ENCODE assay signal across 12 mouse cellular contexts in genomic region chr5:30615416-30615815, GRCm38 (mm10). TPM values are rescaled to one million over a fixed set of nuclear protein-coding genes. Genes with fewer than 3 reads are reported as not detected.
DNase-seq lines count a peak whose midpoint lies in the region; ATAC-seq and TF ChIP-seq lines count a peak whose summit lies in the region.
"Had no signal": no experiment of that assay in that cellular context is flagged by ENCODE, and none has a peak within 500 bp of the region (broad histone marks: within the 10 kb centered on the region; RNA-seq: fewer than 3 reads in every experiment).

No protein-coding gene starts in this region.

- no peak overlapping the region for H3K9ac ChIP-seq in heart, postnatal 0 days (replicated peaks; ENCODE audit: low read depth, low read length)
- H3K9ac ChIP-seq in lung, embryonic 14.5 days: no peak overlapping the region
- H3K9ac ChIP-seq in forebrain, embryonic 15.5 days (replicated peaks): no peak overlapping the region
- H3K9ac ChIP-seq: embryonic facial prominence, embryonic 13.5 days; midbrain, embryonic 12.5 days; neural tube, embryonic 15.5 days had no signal

- H3K9me3 ChIP-seq in heart, postnatal 0 days (replicated peaks; ENCODE audit: control insufficient read depth, low read length): no peaks in the 10 kb centered on the region
- no peaks in the 10 kb centered on the region for H3K9me3 ChIP-seq in lung, embryonic 14.5 days (ENCODE audit: low read depth, low read length)
- no peaks in the 10 kb centered on the region for H3K9me3 ChIP-seq in forebrain, embryonic 15.5 days
- H3K9me3 ChIP-seq: embryonic facial prominence, embryonic 13.5 days; hindbrain, embryonic 10.5 days; midbrain, embryonic 12.5 days; neural tube, embryonic 15.5 days had no signal

- DNase-seq in ovary, postnatal 36 days (ENCODE audit: low spot score): peak; percentile 36
- no peak for DNase-seq in ovary, postnatal 10 days (ENCODE audit: low spot score)
- DNase-seq in heart, postnatal 0 days (ENCODE audit: low spot score): no peak
- peak; percentile 65 for DNase-seq in lung, embryonic 14.5 days
- no peak for DNase-seq in gastrocnemius, postnatal 4 days (ENCODE audit: low spot score in 2 of 2)
- DNase-seq in thymus, postnatal 14 days: no peak
- DNase-seq: right cerebral cortex, postnatal 25 days had no signal

- ATAC-seq in heart, postnatal 0 days (ENCODE audit: insufficient read depth, low read depth): no peak
- ATAC-seq in lung, embryonic 14.5 days (ENCODE audit: insufficient read depth): no peak
- ATAC-seq in forebrain, embryonic 15.5 days (replicated peaks): no peak

- no peak overlapping the region for H3K4me2 ChIP-seq in heart, postnatal 0 days (ENCODE audit: low read depth, low read length)
- no peak overlapping the region for H3K4me2 ChIP-seq in lung, embryonic 14.5 days
- H3K4me2 ChIP-seq in forebrain, embryonic 15.5 days (replicated peaks): no peak overlapping the region
- H3K4me2 ChIP-seq: embryonic facial prominence, embryonic 13.5 days; midbrain, embryonic 12.5 days; neural tube, embryonic 15.5 days had no signal

- peaks cover 46% of the 10 kb centered on the region for H3K4me1 ChIP-seq in heart, postnatal 0 days (ENCODE audit: control insufficient read depth, insufficient read depth)
- peaks cover 31% of the 10 kb centered on the region for H3K4me1 ChIP-seq in lung, embryonic 14.5 days (ENCODE audit: insufficient read depth)
- H3K4me1 ChIP-seq in forebrain, embryonic 15.5 days: peaks cover 3% of the 10 kb centered on the region; the same call in 1 of the 2 replicates

- H3K27me3 ChIP-seq in heart, postnatal 0 days (ENCODE audit: control insufficient read depth, insufficient read depth, low read length): no peaks in the 10 kb centered on the region
- H3K27me3 ChIP-seq in lung, embryonic 14.5 days (ENCODE audit: insufficient read depth, low read length): no peaks in the 10 kb centered on the region
- H3K27me3 ChIP-seq in forebrain, embryonic 15.5 days: peaks cover under 1% of the 10 kb centered on the region; the same call in 1 of the 2 replicates

- TF ChIP-seq EP300 in heart, postnatal 0 days (IDR thresholded peaks at IDR 0.05; ENCODE audit: low read depth): no peak

- no peak overlapping the region for H3K4me3 ChIP-seq in heart, postnatal 0 days (ENCODE audit: low read depth, low read length)
- no peak overlapping the region for H3K4me3 ChIP-seq in lung, embryonic 14.5 days (ENCODE audit: low read depth, low read length)
- no peak overlapping the region for H3K4me3 ChIP-seq in forebrain, embryonic 15.5 days
- H3K4me3 ChIP-seq: embryonic facial prominence, embryonic 13.5 days; hindbrain, embryonic 10.5 days; midbrain, embryonic 12.5 days; neural tube, embryonic 15.5 days had no signal

- no peak for TF ChIP-seq CTCF in heart, postnatal 0 days (IDR thresholded peaks at IDR 0.05; ENCODE audit: low read depth)
- TF ChIP-seq CTCF in lung, embryonic 14.5 days (IDR thresholded peaks at IDR 0.05; ENCODE audit: low read depth): no peak

- H3K36me3 ChIP-seq in heart, postnatal 0 days (replicated peaks; ENCODE audit: control insufficient read depth, insufficient read depth, low read length): no peaks in the 10 kb centered on the region
- no peaks in the 10 kb centered on the region for H3K36me3 ChIP-seq in lung, embryonic 14.5 days (ENCODE audit: insufficient read depth)
- no peaks in the 10 kb centered on the region for H3K36me3 ChIP-seq in forebrain, embryonic 15.5 days
- H3K36me3 ChIP-seq: embryonic facial prominence, embryonic 13.5 days; hindbrain, embryonic 10.5 days; midbrain, embryonic 12.5 days; neural tube, embryonic 15.5 days had no signal

- WGBS in heart, postnatal 0 days: 21% methylated on average over 6 of the region's 6 CpGs
- 24% methylated on average over 6 of the region's 6 CpGs for WGBS in lung, embryonic 14.5 days
- 47% methylated on average over 6 of the region's 6 CpGs for WGBS in forebrain, embryonic 15.5 days

- peak overlapping the region; percentile 92 for H3K27ac ChIP-seq in heart, postnatal 0 days (ENCODE audit: low read depth)
- peak overlapping the region; percentile 73; the same call in 1 of the 2 replicates for H3K27ac ChIP-seq in lung, embryonic 14.5 days (ENCODE audit: low read depth)
- no peak overlapping the region for H3K27ac ChIP-seq in forebrain, embryonic 15.5 days (replicated peaks)
- H3K27ac ChIP-seq: embryonic facial prominence, embryonic 13.5 days; hindbrain, embryonic 10.5 days; midbrain, embryonic 12.5 days; neural tube, embryonic 15.5 days had no signal

RNA-seq across cellular contexts. Expression of gene Kcnk3, which starts 27.4 kb away (rescaled TPM):
- 55.5 and 70.0 TPM in 2 replicates for total RNA-seq in heart, postnatal 0 days (2014; rRNA removed; ENCODE audit: low replicate concordance)
- 36.4 and 45.3 TPM in 2 replicates for polyA plus RNA-seq in heart, postnatal 0 days (2015; fragmentation: Nextera tagmentation; extraction: Ambion mirVana)
- 29.9 and 30.3 TPM in 2 replicates for polyA plus RNA-seq in lung, embryonic 14.5 days (2014; fragmentation: Nextera tagmentation; extraction: Ambion mirVana)
- total RNA-seq in gastrocnemius, postnatal 4 days (2021): 1 to 10 TPM; 2.1 to 3.3 TPM
- polyA plus RNA-seq in forebrain, embryonic 15.5 days (2015; fragmentation: Nextera tagmentation; extraction: Ambion mirVana): 2.3 and 3.1 TPM in 2 replicates

RNA-seq across cellular contexts. Expression of gene Slc35f6, which starts 32.3 kb away (rescaled TPM):
- total RNA-seq in heart, postnatal 0 days (2014; rRNA removed; ENCODE audit: low replicate concordance): 61.3 and 86.8 TPM in 2 replicates
- 30.5 and 31.7 TPM in 2 replicates for polyA plus RNA-seq in heart, postnatal 0 days (2015; fragmentation: Nextera tagmentation; extraction: Ambion mirVana)
- 27.6 and 29.5 TPM in 2 replicates for polyA plus RNA-seq in lung, embryonic 14.5 days (2014; fragmentation: Nextera tagmentation; extraction: Ambion mirVana)
- total RNA-seq in gastrocnemius, postnatal 4 days (2021): 10 to 100 TPM; 15.6 to 15.9 TPM
- polyA plus RNA-seq in forebrain, embryonic 15.5 days (2015; fragmentation: Nextera tagmentation; extraction: Ambion mirVana): 28.0 and 31.1 TPM in 2 replicates

RNA-seq across cellular contexts. Expression of gene Cenpa, which starts 51.2 kb away (rescaled TPM):
- total RNA-seq in heart, postnatal 0 days (2014; rRNA removed; ENCODE audit: low replicate concordance): 87.9 and 158 TPM in 2 replicates
- polyA plus RNA-seq in heart, postnatal 0 days (2015; fragmentation: Nextera tagmentation; extraction: Ambion mirVana): 128 and 158 TPM in 2 replicates
- 416 and 454 TPM in 2 replicates for polyA plus RNA-seq in lung, embryonic 14.5 days (2014; fragmentation: Nextera tagmentation; extraction: Ambion mirVana)
- 10 to 100 TPM; 28.7 to 39.2 TPM for total RNA-seq in gastrocnemius, postnatal 4 days (2021)
- 128 and 151 TPM in 2 replicates for polyA plus RNA-seq in forebrain, embryonic 15.5 days (2015; fragmentation: Nextera tagmentation; extraction: Ambion mirVana)

Comparison
In these comparisons a context has a peak if more than half of its experiments do, and no peak if none do; other contexts are left out.
1. DNase-seq: peak in ovary, postnatal 36 days (single experiment) and lung, embryonic 14.5 days (single experiment); none in ovary, postnatal 10 days (single experiment), heart, postnatal 0 days (single experiment), gastrocnemius, postnatal 4 days (0 of 2) and thymus, postnatal 14 days (single experiment).